Mouse (Mus musculus): Measurements from ENCODE around the gene Anxa6.

DNA sequence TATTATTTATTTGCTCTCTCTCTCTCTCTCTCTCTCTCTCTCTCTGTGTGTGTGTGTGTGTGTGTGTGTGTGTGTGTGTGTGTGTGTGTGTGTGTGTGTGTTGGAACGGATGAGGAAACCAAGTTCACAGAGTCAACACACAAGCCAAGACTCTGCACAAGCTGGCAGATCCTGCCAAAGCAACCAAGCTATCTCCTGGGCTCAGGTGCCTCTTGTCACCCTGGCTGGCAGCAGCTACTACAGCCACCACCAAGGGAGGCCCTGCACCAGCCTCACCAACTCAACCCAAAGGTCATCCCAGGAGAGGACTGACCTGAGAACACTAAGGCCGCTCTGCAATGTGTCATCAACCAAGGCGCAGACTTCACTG is 96.5 kb downstream of the Anxa6 start:
- TF ChIP-seq POLR2A (IDR thresholded peaks at IDR 0.05; ENCODE audit: control insufficient read depth, extremely low read depth, insufficient read depth, low read length, poor library complexity) (no peak), CTCF (IDR thresholded peaks at IDR 0.05; ENCODE audit: borderline replicate concordance, control insufficient read depth, extremely low read depth, insufficient read depth, low read length, poor library complexity) (no peak)
